Mouse (Mus musculus) thymus, adult 2 months (tissue): Measurements from ENCODE around the gene Gm13078. TPM values are rescaled to one million over a fixed set of nuclear protein-coding genes. Genes with fewer than 3 reads are reported as not detected.

Experiments used
- DNase-seq: peaks from one replicate; pipeline ENCODE4 v3.0.0; 2021
- H3K27ac ChIP-seq: fragments of 200-500 bp; 2 replicates; pipeline ENCODE4 v1.5.1; 2012; ENCODE audit warnings: low read length, control low read depth; ENCODE audit not compliant: control insufficient read depth, insufficient read depth
- H3K27me3 ChIP-seq: fragments of 200-500 bp; 2 replicates; pipeline ENCODE4 v1.6.1; 2012; ENCODE audit warnings: mild to moderate bottlenecking, low read length, moderate library complexity, mixed read lengths; ENCODE audit not compliant: control insufficient read depth, insufficient read depth
- H3K36me3 ChIP-seq: fragments of 200-500 bp; 2 replicates; pipeline ENCODE4 v1.6.1; 2012; ENCODE audit warnings: mild to moderate bottlenecking, low read length, moderate library complexity; ENCODE audit not compliant: control insufficient read depth, insufficient read depth
- H3K4me1 ChIP-seq: fragments of 200-500 bp; replicated peaks from 2 replicates; pipeline ENCODE4 v1.6.1; 2012; ENCODE audit warnings: low read length; ENCODE audit not compliant: control insufficient read depth, insufficient read depth
- H3K4me3 ChIP-seq: fragments of 200-500 bp; 2 replicates; pipeline ENCODE4 v1.5.1; 2012; ENCODE audit warnings: mild to moderate bottlenecking, low read length, control low read depth, moderate library complexity; ENCODE audit not compliant: control insufficient read depth, insufficient read depth
- CTCF ChIP-seq: fragments of 200-500 bp; IDR thresholded peaks from 2 replicates; pipeline ENCODE4 v1.5.1; 2012; ENCODE audit warnings: mild to moderate bottlenecking, control low read depth, low read length, moderate library complexity, borderline replicate concordance; ENCODE audit not compliant: control insufficient read depth, poor library complexity, insufficient read depth; ENCODE audit errors: extremely low read depth
- POLR2A ChIP-seq: fragments of 200-500 bp; IDR thresholded peaks from 2 replicates; pipeline ENCODE4 v1.6.1; 2012; ENCODE audit warnings: mild to moderate bottlenecking, low read length, control low read depth, moderate library complexity; ENCODE audit not compliant: control insufficient read depth, poor library complexity, insufficient read depth; ENCODE audit errors: extremely low read depth
- WGBS: fragments of 180-500 bp; shearing (Covaris S2); methylation state at CpG from one replicate; pipeline ENCODE4 v1.1.7; 2018; 5-methylcytosine and 5-hydroxymethylcytosine counted together
- polyA plus RNA-seq: library from polyadenylated mRNA; depleted of rRNA; stranded (reverse); fragments of >200 nt; gene quantifications from 2 replicates; pipeline ENCODE4 v1.2.3, GENCODE M21; 2012; rRNA removed

Gm13078 gene
- polyA plus RNA-seq: not detected in 2 replicates

DNA sequence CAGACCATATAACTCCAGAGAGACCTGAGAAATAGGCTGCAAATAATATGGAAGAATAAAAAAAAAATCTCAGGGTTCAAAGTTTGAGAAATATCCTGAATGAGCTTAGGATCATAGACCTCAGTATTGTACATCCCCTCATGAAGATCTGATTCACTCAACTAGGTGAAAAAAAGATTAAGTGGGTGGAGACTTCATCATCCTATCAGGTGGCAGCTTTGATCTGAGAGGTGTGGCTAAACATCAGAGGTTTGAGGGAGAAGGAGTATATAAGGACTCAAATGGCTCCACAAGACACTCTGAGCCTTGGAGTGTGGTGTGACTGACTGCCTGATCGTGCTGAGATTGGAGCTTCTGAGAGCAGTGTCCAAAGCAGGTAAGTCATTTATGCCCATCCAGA is at the start of gene Gm13078:
Gene Gm13078 (plus strand): TSS at position 301 of the 400 bp plus-strand sequence.
- DNase-seq: no peak
- no peaks in the 10 kb centered on the region for H3K4me1 ChIP-seq
- H3K27me3 ChIP-seq: no peaks in the 10 kb centered on the region
- no peak for TF ChIP-seq POLR2A
- H3K36me3 ChIP-seq: no peaks in the 10 kb centered on the region
- no peak within 1 kb of the TSS for H3K4me3 ChIP-seq
- WGBS: 90% methylated on average over 1 of the region's 1 CpGs
- no peak within 1 kb of the TSS for H3K27ac ChIP-seq

DNA sequence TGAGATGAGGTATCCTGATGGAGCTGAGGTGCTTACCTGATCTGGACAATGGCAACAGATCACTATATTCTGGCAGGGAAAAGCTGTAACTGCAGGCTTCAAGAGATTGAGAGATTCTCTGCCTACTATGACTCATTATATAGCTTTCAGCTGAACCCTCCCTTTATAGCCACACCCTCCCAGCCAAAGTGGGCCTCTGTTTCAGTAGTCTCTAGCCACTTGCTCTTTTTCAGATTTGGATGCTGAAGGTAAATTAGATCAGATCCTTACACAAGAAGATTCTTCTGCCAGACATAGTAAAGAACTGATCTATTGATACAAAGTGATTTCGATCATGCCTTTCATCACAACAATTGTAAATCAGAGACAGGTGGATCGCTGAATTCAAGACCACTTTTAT is 16.6 kb upstream of the Gm13078 start, which contains the start of gene Gm13089:
Gene Gm13089 (minus strand): TSS at position 101 of the 400 bp plus-strand sequence.
- H3K4me1 ChIP-seq: no peaks in the 10 kb centered on the region
- TF ChIP-seq CTCF (no peak), POLR2A (no peak)
- no peak for DNase-seq
- 83% methylated on average over 2 of the region's 2 CpGs for WGBS
- H3K36me3 ChIP-seq: no peaks in the 10 kb centered on the region
- no peak within 1 kb of the TSS for H3K4me3 ChIP-seq
- no peak within 1 kb of the TSS for H3K27ac ChIP-seq
- no peaks in the 10 kb centered on the region for H3K27me3 ChIP-seq

Other genes starting within 250 kb of the Gm13078 start
- 0.05 and 0.08 TPM in 2 replicates for gene Gm13043, start 208.1 kb upstream of the Gm13078 start, polyA plus RNA-seq
- not detected in 2 replicates for gene Gm13040, start 183.5 kb upstream of the Gm13078 start, polyA plus RNA-seq
- gene BC080695, start 167.8 kb upstream of the Gm13078 start, polyA plus RNA-seq: not detected in 2 replicates
- not detected in 2 replicates for gene Gm13057, start 167.7 kb upstream of the Gm13078 start, polyA plus RNA-seq
- not detected in 2 replicates for gene Gm13083, start 104.5 kb upstream of the Gm13078 start, polyA plus RNA-seq
- gene Gm13088, start 62.2 kb upstream of the Gm13078 start, polyA plus RNA-seq: not detected in 2 replicates
- not detected in 2 replicates for gene Gm13089, start 16.7 kb upstream of the Gm13078 start, polyA plus RNA-seq
- gene Gm13023, start 69.9 kb downstream of the Gm13078 start, polyA plus RNA-seq: not detected in 2 replicates
- gene Gm13084, start 96.6 kb downstream of the Gm13078 start, polyA plus RNA-seq: not detected in 2 replicates
- gene Gm13103, start 127.0 kb downstream of the Gm13078 start, polyA plus RNA-seq: not detected in 2 replicates
- gene Pramef6, start 180.9 kb downstream of the Gm13078 start, polyA plus RNA-seq: not detected in 2 replicates
- gene Pramef25, start 231.6 kb downstream of the Gm13078 start, polyA plus RNA-seq: not detected in 2 replicates
- not detected in 2 replicates for gene Gm13101, start 247.5 kb downstream of the Gm13078 start, polyA plus RNA-seq